Mouse (Mus musculus) G1E (cell line): ENCODE results near the gene Ly6c1. TPM values are rescaled to one million over a fixed set of nuclear protein-coding genes. Genes with fewer than 3 reads are reported as not detected.
"Not testable (repeated sequence)": the region's sequence is repeated elsewhere in the genome, so short reads cannot be mapped to it uniquely, and the experiment has no call there.

Experiments used
- ATAC-seq: 2 replicates; pipeline ENCODE4 v1.8.0; 2016; ENCODE audit warnings: mild to moderate bottlenecking; ENCODE audit not compliant: insufficient number of reproducible peaks, poor library complexity, low FRiP score, severe bottlenecking; ENCODE audit errors: extremely low read depth
- DNase-seq: peaks from one replicate; pipeline ENCODE4 v3.0.0; 2012; ENCODE audit warnings: low spot score
- H3K27me3 ChIP-seq: 2 replicates; pipeline ENCODE4 v1.6.1; 2012; ENCODE audit warnings: mild to moderate bottlenecking, low read length, inconsistent platforms; ENCODE audit not compliant: insufficient read depth
- H3K36me3 ChIP-seq: replicated peaks from 2 replicates; pipeline ENCODE3; 2012; ENCODE audit warnings: mild to moderate bottlenecking, inconsistent platforms
- H3K4me1 ChIP-seq: 2 replicates; pipeline ENCODE4 v1.6.1; 2012; ENCODE audit warnings: low read depth, low read length, inconsistent platforms, mixed read lengths; ENCODE audit not compliant: insufficient read depth
- H3K4me3 ChIP-seq: 2 replicates; pipeline ENCODE4 v1.5.1; 2012; ENCODE audit warnings: low read depth, mild to moderate bottlenecking, inconsistent platforms, low read length, moderate library complexity, mixed read lengths
- H3K9me3 ChIP-seq: replicated peaks from 2 replicates; pipeline ENCODE4 v1.6.1; 2012; ENCODE audit warnings: inconsistent platforms
- CTCF ChIP-seq: IDR thresholded peaks from 2 replicates; pipeline ENCODE4 v1.5.1; 2012; ENCODE audit warnings: low read depth, low read length, inconsistent platforms, mixed read lengths
- GATA1 ChIP-seq: IDR thresholded peaks from 2 replicates; pipeline ENCODE4 v1.6.1; 2012; ENCODE audit warnings: borderline replicate concordance, low read length, inconsistent platforms, mixed read lengths
- GATA2 ChIP-seq: IDR thresholded peaks from 2 replicates; pipeline ENCODE4 v1.6.1; 2012; ENCODE audit warnings: low read depth, low read length, inconsistent platforms, borderline replicate concordance
- POLR2AphosphoS5 ChIP-seq: IDR thresholded peaks from 2 replicates; pipeline ENCODE4 v1.6.1; 2012; ENCODE audit warnings: low read depth, low read length, inconsistent platforms; ENCODE audit not compliant: insufficient replicate concordance
- TAL1 ChIP-seq: conservative IDR thresholded peaks from 2 replicates; pipeline ENCODE4 v1.6.1; 2012; ENCODE audit warnings: low read depth, low read length, inconsistent platforms, mixed read lengths
- polyA plus RNA-seq: library from polyadenylated mRNA; stranded (reverse); fragments of >175 nt; gene quantifications from 2 replicates; pipeline ENCODE4 v1.2.3, GENCODE M21; 2012
- total RNA-seq, 2 experiments: library from RNA; stranded (forward) in 1 of 2; stranded (reverse) in 1 of 2; fragments of 200-1000 nt in 1 of 2; fragments of >200 nt in 1 of 2; fragmentation: Nextera tagmentation in 1 of 2; gene quantifications; 2 replicates each; pipeline ENCODE4 v1.2.3; 2014 to 2017

Gene Ly6c1
- total RNA-seq (2014; fragmentation: Nextera tagmentation) (not detected in 2 replicates), total RNA-seq (2017) (not detected in 2 replicates), polyA plus RNA-seq (not detected in 2 replicates)

DNA sequence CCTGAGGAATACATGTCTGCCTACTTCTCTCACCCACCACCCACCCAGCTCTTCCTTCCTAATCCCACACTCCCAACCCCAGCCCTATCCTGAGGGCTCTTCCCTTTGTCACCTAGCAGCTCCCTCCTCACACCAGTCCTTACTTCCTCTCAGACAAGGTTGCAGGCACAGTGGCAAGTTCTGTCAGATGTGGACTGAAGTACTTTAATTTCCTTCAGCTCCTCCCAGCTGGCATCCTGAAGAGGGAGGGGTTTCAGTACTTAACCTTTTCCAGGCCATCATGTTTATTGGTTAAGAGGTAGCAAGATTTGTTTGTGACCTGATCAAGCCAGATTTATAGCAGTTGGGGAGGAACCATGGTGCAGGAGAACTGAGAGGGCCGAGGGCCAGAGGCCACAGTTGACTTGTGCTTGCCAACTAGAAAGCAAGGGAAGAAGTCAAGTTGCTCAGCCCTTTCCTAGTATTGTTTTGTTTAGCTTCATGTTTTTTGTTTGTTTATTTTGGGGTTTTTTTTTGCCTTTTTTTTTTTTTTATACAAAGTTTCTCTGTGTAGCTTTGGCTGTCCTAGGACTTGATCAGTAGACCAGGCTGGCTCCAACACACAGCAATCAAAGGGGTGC, at the start of gene Ly6c1:
TSS of gene Ly6c1 (minus strand) at position 189 of the 620 bp plus-strand sequence.
- not testable (repeated sequence) for H3K36me3 ChIP-seq, H3K4me1 ChIP-seq, H3K27me3 ChIP-seq, H3K4me3 ChIP-seq, DNase-seq, ATAC-seq
- H3K9me3 ChIP-seq: peaks cover 18% of the 10 kb centered on the region; the same call in 1 of the 2 replicates

DNA sequence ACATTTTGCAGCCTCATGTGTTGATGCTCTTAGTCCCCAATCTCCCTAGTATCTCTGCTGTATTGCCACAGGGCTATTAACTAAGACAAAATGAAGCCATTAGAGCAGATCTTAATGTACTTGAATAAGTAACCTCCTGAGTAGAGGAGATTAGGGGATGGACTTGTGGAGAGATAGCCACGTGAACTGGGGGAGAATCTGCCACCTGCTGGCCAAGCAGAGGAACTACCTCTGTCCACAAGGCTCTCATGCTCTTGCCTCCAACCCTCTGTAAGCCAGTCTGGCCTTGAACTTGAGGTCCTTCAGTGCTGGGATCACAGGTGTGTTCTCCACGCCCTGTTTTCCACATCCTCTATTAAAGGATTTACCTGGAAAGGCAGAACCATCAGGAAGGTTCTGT, 39.4 kb upstream of the Ly6c1 start:
- not testable (repeated sequence) for H3K4me1 ChIP-seq, ATAC-seq, H3K36me3 ChIP-seq, H3K27me3 ChIP-seq, DNase-seq, H3K4me3 ChIP-seq, H3K9me3 ChIP-seq

DNA sequence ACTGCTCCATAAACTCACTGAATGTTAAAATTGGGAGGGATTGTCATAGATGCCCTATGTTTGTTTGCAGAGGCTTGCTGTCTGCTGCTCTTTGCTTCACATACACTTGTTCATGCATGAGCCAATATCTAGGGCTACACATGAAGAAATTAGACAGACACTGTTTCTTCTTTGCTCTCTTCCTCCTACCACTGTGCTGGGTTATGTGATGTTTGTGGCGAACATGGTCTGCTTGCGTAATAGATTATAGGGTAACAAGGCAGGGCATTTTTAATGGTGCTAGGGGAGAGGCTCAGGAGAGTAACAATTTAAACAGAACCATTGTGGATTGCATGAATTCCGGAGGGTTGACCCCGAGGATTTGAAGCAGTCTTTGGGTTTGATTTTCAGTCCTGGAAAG, 21.3 kb upstream of the Ly6c1 start:
- Histone ChIP-seq H3K9me3 (peaks cover 37% of the 10 kb centered on the region), H3K36me3 (no peaks in the 10 kb centered on the region), H3K27me3 (no peaks in the 10 kb centered on the region), H3K4me3 (no peak overlapping the region), H3K4me1 (no peaks in the 10 kb centered on the region)
- TF ChIP-seq GATA1 (no peak), TAL1 (no peak), CTCF (no peak)
- ATAC-seq: no peak
- DNase-seq: no peak

DNA sequence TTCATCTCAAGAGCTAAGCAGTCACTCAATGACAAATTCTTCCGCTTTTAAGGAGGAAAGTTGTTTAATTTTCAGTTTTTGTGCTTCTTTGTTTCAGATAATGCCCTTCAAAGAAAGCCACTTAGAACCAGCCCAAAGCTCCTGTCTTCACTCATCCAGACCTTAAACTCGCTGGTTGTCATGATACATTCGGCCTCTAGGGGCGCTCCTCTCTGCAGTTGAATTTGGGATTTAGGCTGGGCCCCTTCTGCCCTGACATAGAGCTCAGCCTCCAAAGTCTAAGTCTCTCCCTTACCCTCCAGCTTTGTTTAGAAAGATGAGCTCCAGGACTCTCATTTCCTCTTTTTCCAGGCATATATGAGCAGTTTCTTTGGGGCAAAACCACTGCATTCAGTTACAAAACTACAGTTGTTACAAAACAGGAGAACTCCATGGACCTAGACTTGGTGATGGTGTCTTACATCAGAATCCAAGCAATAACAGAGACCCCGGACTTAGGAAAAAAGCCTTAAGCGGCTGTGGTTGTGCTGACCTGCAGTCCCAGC, 13.5 kb upstream of the Ly6c1 start:
- not testable (repeated sequence) for H3K36me3 ChIP-seq, H3K4me3 ChIP-seq, H3K27me3 ChIP-seq, DNase-seq, H3K4me1 ChIP-seq, ATAC-seq, H3K9me3 ChIP-seq

DNA sequence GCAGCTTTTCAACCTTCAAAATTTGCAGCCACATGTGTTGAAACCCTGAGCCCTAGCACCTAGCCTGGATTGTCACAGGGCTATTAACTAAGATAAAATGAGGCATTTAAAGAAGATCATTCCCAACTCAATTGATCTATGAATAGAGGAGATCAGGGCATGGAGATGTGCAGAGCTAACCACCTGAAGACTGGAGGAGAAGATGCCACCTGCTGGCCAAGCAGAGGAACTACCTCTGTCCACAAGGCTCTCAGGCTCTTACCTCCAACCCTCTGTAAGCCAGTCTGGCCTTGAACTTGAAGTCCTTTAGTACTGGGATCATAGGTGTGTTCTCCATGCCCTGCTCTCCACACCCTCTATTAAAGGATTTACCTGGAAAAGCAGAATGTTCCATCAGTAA, 11.9 kb upstream of the Ly6c1 start:
- Histone ChIP-seq H3K4me1 (no peaks in the 10 kb centered on the region), H3K9me3 (peaks cover 7% of the 10 kb centered on the region; the same call in 1 of the 2 replicates), H3K36me3 (no peaks in the 10 kb centered on the region), H3K4me3 (no peak overlapping the region), H3K27me3 (no peaks in the 10 kb centered on the region)
- DNase-seq (no peak), ATAC-seq (no peak)
- TF ChIP-seq GATA1: no peak
- TF ChIP-seq CTCF: no peak
- TF ChIP-seq GATA2: no peak
- TF ChIP-seq TAL1: no peak
- no peak for TF ChIP-seq POLR2AphosphoS5

DNA sequence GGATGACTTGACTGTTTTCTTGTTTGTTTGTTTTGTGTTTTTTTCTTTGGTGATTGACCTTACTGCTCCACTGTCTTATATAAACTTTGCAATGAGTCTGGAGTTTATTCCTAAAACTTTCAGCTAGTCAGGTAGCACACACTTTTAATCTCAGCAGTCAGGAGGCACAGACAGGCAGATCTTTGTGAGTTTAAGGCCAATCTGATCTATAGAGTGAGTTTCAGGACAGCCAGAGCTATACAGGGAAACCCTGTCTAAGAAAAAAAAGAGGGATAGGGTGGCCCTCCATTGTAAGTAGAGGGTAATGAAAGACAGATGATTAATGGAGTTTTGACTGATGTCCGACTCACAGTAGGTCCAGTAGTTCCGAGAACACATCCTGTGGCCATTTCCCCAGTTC, 7.4 kb upstream of the Ly6c1 start:
- no peak for ATAC-seq
- Histone ChIP-seq H3K9me3 (0 out of 2 replicates have a peak, but pooled peaks cover 7% of the 10 kb centered on the region), H3K4me1 (no peaks in the 10 kb centered on the region), H3K36me3 (no peaks in the 10 kb centered on the region), H3K27me3 (no peaks in the 10 kb centered on the region), H3K4me3 (no peak overlapping the region)
- no peak for DNase-seq
- TF ChIP-seq CTCF: no peak
- no peak for TF ChIP-seq POLR2AphosphoS5
- no peak for TF ChIP-seq TAL1
- TF ChIP-seq GATA2: no peak
- TF ChIP-seq GATA1: no peak

DNA sequence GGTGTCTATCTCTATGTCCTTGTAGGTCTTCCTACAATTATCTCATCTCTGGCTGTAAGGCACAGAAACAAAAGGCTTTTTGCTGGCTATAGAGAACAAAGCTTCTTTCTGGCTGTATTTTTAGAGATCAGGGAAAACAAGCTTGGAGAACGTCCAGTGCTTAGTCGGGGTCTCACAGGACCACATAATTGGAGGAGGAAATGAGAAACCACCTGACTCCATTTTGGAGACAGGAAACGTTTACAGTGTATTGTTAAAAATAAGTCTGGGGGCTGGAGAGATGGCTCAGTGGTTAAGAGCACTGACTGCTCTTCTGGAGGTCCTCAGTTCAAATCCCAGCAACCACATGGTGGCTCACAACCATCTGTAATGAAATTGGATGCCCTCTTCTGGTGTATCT, 6.8 kb upstream of the Ly6c1 start:
- not testable (repeated sequence) for DNase-seq, H3K4me1 ChIP-seq, H3K9me3 ChIP-seq, H3K36me3 ChIP-seq, ATAC-seq, H3K4me3 ChIP-seq, H3K27me3 ChIP-seq

DNA sequence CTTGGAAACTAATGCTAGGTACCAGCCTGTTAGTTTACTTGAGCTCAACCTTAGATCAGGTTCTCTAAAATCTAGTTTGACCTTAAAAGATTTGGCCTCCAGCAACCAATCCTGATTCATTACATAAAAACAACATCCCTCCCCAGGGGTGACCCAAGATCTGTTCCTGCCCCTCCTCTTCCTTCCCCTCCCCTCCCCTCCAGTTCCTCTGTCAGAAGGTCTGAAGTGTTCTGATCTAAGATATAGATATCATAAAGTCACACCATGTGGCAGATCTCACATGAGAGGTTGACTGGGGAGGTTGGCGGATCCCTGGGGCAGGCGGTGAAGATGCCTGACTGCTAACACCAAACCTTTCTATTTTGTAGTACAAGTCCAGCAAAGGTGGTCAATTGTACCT, 3.8 kb upstream of the Ly6c1 start:
- H3K4me1 ChIP-seq, H3K36me3 ChIP-seq, ATAC-seq, H3K27me3 ChIP-seq, DNase-seq, H3K4me3 ChIP-seq, H3K9me3 ChIP-seq: not testable (repeated sequence)

DNA sequence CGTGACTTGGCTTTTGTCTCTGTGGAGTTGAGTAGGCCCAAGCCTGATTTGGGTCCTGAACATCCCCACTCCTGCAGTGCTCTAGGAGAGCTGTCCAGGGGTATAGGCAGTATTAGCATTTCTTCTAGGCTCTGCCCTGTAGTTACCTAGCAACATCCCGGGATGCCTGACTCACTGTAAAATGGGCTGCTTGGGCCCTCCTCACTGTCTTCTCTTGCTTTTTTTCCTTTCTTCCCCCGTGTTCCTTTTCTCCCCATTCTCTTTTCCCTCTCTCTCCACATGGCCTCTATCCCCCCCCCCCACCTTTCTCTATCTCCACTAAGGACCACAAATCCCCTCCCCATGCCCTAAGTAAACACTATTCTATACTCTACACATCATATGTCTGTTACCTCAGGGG, 2.5 kb upstream of the Ly6c1 start:
- ATAC-seq, H3K36me3 ChIP-seq, H3K27me3 ChIP-seq, H3K4me3 ChIP-seq, H3K9me3 ChIP-seq, DNase-seq, H3K4me1 ChIP-seq: not testable (repeated sequence)

DNA sequence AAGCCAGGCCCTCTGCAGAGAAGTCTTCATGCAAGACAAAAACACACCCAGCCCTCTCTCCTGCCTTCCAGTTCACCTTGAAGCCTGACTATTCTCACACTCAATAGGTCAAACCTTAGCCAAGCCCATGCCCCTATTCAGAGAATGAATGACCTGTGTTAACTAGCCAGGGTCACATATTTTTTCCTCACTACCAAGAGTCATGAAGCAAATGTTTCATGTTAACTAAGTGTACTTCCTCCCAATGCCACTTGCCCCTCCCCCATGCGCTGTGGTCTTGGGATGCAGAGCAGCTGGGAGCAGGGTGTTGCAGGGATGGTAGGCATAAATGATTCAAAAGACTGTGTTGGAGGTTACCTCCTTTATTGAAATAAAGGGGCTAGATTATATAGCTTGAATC, 2.0 kb upstream of the Ly6c1 start:
- DNase-seq, H3K36me3 ChIP-seq, H3K4me1 ChIP-seq, H3K4me3 ChIP-seq, H3K27me3 ChIP-seq, ATAC-seq: not testable (repeated sequence)
- H3K9me3 ChIP-seq: peaks cover 10% of the 10 kb centered on the region; the same call in 1 of the 2 replicates

DNA sequence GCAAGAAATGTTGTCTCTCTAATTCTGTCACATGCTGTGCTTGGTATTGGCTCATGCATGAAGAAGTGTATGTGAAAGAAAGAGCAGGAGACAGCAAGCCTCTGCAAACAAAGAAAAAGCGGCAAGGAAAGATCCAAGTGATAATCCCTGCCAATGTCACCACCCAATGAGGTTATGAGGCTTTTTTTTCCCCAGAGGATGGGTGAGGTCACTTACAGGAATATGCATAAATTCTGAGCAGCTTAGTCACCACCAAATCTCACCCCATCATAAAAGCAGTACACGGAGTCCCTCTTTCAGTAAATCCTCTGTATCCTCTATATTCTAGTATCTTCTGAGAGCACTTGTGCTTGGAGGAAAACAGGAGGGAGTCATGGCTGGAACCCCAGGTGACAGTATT, 1.2 kb upstream of the Ly6c1 start:
- not testable (repeated sequence) for DNase-seq, H3K27me3 ChIP-seq, H3K36me3 ChIP-seq, ATAC-seq, H3K4me1 ChIP-seq, H3K4me3 ChIP-seq
- H3K9me3 ChIP-seq: peaks cover 13% of the 10 kb centered on the region; the same call in 1 of the 2 replicates
